Mouse (Mus musculus) left cerebral cortex, adult 8-10 months (tissue): Measurements from ENCODE around the gene Vipr2. TPM values are rescaled to one million over a fixed set of nuclear protein-coding genes. Genes with fewer than 3 reads are reported as not detected.

Experiments used
- DNase-seq, 2 experiments: peaks; one replicate each; pipeline ENCODE4 v3.0.0; 2022; ENCODE audit warnings: low spot score in 2 of 2
- total RNA-seq, 4 experiments: library from RNA; stranded (reverse); gene quantifications; 2 replicates each; pipeline ENCODE4 v1.2.4; 2022

The Vipr2 gene
- total RNA-seq: 1 to 10 TPM in 2 of 4 experiments, under 1 TPM in 2; 0.50 to 2.4 (median 1.0) TPM

DNA sequence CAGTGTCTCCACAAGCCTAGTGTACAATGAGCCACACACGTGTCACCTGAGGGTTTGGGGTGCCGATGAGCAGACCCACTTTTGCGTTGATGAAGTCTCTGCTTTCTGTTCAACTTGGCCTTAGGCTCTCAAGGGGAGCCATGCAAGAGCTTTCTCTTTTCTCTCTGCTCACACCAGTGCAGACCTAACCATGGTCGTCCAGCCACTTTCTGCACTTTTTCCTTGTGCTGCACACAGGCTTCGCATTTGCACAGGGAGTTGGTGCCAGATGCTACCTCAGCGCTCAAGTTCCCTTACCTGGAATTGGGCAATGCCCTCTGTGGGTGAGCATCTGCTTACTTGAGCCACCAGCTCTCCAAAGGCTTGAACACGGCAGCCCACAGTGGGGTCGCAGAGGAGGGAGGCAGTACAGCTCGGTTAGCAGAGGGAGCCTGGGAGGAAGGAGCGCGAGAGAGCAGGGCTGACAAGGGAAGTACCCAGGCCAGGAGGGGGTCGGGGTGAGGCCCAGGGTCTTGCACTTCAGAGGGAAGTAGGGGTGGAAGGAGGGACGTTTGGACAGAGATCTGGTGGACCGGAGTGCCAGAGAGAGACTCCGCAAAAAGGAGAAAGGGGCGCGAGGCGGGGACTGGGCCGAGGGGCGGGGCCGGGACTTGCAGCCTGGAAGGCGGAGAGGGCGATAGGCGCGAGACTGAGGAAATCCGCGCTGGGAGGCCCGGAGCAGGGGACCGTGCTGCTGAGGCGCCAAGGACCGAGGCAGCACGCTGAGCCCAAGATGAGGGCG is at the start of gene Vipr2:
Vipr2 (plus strand) TSS at position 653 of the 781 bp plus-strand sequence.
- DNase-seq: no peak

DNA sequence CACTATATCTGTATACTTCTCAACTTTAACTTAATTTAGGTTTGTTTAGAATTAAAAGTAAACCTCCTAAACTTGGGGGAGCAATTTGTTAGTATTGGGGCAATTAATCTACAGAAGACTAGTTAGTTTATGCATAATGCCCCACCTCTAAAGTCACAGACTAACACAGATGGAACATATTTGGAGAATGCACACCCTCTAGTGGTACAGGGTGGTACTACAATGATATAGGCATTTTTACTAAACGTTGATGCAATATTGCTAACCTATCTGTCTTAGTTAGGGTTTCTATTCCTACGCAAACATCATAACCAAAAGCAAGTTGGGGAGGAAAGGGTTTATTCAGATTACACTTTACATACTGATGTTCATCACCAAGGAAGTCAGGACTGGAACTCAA is 49.4 kb upstream of the Vipr2 start:
- DNase-seq: no peak

DNA sequence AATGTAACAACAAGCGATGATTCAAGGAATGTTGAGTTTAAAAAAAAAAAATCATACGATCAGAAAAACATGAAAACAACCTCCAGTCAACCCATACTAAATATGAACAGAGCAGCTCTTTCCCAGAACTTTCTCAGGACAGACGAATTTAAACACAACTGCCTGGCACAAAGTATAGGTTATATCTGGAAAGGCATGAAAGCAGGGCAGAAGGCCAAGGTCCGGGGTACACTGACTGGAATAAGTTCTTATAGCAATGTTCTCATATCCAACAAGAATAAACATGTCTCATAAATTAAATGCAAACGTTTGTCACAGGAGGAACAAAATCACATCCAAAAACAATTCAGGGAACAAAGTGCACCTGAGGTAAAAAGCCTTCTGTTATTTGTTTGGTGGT is 42.2 kb upstream of the Vipr2 start:
- DNase-seq: no peak

DNA sequence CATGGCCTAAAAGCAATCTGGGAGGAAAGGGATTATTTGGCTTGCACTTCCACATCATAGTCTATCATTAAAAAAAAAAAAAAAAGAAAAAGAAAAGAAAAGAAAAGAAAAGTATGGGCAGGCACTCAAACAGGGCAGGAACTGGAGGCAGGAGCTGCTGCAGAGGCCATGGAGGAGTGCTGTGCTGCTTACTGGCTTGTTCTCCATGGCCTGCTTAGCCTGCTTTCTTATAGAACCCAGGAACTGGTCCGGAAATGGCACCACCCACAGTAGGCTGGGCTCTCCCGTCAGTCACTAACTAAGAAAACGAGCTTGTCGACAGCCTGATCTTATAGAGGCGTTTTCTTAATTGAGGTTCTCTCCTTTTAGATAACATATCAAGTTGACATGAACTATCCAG is 32.7 kb upstream of the Vipr2 start:
- no peak for DNase-seq

DNA sequence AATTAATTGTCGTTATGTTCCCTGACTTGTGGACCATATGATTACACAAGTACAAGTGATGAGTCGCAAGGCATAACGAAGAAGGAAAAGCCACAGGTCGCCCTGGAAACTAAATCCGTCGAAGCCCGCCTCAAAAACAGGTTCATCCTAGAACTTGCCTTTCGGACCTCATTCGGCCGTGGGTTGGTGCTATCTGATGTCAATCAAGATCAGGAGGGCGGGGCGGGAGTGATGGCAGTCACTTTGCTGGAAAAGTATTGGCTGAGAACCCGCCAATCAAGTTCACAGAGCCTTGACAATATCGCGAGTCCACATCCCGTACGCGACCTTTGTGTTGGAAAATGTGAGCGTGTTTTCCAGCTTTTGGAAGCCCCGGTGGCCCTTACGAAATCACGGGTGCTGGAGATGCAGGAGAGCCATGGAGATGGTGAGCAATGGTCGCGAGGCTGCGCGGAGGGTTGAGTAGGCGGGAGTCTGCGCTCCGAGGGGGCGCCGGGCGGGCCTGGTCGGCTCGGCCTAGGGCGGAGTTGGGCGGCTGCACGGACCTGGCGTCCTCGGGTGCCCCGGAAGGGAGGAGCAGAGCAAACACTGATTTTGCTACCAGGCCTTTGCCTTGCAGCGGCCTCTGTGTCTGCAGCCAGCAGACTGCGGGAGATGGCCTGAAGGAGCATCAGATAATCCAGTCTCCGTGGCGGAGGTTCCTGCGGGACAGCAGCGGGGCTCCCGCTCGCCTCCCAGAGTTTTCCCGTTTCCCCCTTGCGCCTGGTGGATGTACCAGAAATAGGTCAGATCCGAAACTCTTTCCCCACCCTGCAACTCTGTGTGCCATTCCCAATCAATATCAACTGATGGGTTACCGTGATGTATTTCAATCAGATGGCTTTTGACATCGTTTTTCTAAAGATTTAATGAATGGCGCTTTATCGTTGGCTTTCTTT is 29.8 kb upstream of the Vipr2 start, which contains the start of gene Zfp386:
Zfp386 (plus strand) TSS at position 285 of the 938 bp plus-strand sequence.
- DNase-seq: peak; percentile 97

DNA sequence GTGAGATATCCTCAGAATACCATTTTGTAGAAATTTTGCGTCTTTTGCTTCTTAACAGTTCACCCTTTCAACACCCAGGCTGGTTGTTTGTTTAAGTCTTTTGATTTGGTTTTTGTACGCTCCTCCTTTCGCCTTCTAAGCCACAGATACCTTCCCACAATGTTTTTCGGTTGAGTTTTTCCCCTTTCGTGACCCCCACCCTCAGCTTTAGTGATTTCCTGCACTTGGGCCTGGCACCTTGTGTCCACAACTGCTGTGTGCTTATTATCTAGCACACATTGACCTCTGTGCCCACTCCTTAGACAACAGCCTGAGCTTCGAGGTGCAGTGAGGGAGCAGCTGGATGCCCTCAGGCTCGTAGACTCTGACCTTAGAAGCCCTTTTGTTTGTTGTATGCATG is 28.8 kb upstream of the Vipr2 start:
- no peak for DNase-seq

DNA sequence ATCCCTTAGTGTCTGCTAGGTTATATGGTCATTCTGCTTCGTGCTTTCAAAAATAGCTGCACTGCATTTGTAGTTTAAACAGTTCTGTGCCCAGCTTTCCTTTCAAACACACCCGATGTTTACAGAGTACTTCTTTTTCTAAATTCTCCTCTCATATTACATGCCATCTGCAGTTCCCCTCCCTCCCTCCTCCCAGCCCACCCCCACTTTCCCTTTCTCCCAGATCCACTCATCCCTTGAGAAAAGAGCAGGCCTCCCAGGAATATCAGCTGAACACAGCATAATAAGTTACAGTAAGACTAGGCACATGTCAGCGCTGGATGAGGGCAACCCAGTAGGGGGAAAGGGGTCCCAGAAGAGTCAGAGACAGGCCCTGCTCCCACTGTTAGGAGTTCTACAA is 28.3 kb upstream of the Vipr2 start:
- no peak for DNase-seq

DNA sequence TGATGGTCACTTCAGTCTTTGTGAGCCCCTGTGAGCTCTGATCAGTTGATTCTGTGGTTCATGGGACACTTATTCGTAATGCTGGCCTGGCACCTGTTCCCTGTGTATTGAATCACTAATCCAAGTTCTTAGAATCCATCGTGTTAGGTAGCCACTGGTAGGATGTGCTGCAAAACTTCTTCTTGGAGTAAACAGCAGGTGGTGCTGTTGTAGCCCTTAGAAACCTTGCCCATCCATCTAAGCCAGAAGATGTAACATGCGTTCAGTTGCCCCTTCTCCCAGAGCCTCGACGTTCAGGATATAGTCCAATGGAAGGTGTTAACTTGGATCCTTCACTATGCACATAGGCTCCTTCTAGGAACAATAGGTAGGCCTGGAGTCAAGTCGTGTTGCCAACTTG is 27.8 kb upstream of the Vipr2 start:
- DNase-seq: no peak

DNA sequence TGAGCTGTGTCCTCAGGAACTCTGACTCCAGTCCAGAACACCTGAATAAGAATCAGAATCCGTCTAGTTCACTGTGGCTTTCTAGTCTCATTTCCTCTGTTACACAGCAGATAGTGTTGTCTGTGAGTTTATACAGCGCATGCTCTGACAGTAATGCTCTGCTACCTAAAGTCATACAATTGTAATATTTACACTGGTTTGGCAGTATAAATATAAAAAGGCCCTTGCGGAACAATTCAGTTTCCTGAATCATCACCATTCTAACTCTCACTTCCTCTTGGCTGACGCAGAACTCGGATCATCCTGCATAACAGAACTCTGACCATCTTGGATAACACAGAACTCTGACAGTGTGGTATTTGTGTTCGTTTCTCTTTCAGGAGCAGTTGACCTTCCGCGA is 23.2 kb upstream of the Vipr2 start:
- no peak for DNase-seq

DNA sequence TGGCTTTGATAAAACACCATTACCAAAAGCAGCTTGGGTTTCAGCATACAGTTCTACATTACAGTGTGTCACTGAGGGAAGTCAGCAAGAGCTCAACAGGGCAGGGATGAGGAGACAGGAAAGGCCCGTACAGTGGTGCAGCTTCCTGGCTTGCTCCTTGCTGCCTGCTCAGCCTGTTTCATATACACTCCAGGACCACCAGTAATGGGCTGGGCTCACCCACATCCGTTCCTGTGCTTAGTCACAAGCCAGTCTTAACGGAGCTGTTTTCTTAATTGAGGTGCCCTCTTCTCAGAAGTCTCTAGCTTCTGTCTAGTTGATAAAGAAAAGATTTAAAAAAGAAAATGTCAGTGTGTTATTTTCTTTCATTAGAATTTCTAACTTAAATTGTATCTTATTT is 21.4 kb upstream of the Vipr2 start:
- DNase-seq: no peak

DNA sequence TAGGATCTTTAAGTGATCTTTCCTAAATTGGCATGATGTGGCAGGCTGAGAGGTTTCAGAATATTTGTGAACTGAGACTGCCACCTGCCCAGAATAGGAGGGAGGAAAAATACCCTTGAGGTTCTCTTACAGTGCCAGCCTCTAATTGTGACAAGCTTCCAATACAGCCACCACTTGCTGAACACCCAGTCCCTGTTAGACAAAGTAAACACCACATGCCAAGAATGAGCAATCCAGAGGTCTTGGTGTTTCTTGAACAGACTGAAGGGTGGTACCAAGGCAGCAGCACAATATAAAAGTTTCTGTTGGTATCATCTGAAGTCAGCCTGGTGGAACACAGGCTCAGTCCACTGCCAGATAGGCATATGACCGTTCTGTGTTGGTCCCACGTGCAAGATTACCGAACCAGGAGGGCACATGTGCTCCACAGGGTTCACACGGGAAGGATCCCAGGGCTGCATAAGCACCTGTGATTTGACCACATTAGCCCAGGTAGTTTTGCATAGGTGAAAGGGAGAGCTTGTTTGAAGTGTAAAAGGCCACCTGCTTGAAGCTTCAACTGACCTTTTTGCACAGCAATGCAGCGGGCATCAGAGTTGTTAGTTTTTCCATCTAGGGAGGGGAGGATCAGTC is 15.8 kb upstream of the Vipr2 start:
- no peak for DNase-seq

DNA sequence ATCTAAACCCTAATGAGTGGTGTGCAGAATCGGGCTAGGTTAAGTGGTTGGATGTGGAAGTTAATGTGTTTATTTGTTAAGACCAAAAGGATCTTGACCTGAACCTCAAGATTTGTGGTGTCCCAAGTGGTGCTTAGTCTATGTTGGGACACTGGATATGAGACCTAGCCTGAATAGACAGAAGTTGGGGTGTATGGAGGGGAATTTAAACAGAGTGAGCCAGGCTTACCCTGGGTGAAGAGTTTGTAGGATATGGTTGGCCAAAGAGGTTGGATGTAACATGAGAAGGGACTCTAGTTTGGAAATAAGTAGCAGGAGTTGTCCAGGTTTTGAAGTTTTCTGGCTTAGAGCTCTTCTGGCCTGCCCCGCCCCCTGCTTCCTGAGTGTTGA is 15.3 kb upstream of the Vipr2 start:
- DNase-seq: no peak

DNA sequence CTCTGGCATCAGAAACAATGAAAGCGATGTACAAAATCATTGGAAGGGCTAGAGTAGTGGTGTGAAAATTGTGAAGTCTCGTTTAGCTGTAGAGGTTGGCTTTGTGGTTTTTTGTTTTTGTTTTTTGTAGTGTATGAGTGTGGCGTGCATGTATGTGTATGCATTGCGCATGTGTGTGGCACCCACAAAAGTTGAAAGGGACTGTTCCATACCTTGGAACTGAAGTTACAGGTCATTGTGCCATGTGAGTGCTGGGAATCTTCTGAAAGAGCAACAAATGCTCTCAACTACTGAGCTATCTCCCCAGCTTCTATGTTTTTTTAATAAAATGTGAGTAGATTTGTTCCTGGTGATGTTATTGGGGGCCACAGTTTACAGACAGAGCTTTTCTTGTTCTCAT is 14.5 kb upstream of the Vipr2 start:
- no peak for DNase-seq

DNA sequence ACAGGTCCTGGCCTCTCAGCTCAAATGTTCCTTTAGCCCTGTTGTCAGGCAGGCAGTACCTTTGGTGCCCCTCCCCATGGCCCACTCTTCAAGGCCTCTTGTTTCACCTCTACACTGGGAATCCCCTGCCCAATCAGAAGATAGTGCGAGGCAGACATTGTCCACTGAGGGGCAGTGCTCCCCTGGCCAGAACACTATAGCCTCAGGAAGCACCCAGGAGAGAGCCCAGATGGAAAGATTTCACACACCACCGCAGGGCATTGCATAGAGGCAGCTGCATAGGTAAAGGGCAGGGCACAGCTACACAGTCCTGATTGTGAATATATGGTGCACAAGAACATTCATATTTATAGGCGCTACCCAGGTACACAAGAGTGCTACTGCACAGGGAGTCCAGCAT is 6.5 kb upstream of the Vipr2 start:
- no peak for DNase-seq

DNA sequence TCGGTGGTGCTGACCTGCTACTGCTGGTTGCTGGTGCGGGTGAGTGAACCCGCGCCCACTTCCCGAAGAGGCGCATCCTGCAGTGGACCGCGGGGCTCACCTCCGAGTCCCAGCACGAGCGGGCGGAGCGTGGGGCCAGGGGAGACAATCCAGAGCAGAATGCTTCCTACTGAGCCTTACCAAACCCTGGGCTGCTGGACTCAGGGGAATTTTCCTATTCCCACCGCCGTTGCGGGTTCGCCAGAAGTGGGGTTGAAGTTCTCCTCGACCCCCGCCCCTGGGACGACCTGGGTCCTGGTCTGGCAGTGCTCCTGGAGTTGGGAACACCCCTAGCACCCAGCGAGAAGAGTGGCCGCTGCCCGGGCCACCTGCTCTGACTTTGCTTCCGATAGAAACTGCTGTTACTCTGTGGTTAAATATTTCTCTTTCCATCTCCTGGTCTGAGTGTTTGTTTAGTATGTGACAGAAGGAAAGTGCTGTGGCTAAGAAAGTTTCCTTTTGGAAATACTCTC is 385 bp downstream of the Vipr2 start:
- no peak for DNase-seq

DNA sequence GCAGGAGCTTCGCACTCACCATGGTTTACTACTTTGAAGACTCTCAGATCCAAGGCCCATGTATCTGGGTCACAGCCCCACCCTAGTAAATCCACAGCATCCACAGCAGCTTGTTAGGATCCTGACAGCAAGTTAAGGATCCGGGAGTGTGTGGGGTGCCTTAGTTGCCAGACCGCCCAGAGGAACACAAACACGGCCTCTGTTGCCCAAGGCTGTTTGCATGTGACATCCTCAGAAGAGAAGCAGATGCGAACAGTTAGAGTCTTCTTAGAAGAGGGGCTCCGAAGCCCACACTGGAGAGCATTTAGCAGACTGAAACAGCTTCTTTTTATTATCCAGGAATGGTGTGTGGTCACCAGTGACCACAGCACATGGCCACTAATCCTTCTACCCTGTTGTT is 5.6 kb downstream of the Vipr2 start:
- no peak for DNase-seq

DNA sequence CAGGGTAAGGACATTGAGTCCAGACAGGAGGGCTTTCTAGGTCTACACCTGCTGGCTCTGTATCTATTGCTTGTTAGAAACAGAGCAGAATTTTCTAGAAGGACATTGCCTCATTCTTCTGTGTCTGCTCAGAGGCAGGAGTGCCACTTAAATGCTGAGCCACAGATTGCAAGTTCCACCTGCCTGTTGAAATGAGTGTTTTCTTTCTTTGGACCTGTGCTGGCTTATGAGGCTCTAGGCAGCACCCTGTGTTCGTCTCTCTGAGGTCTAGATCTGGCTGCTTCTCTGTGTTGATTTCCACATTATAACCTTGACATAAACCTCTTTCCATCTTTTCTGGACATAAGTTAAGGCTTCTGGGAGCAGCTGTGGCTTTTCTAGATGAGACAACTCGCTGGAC is 6.8 kb downstream of the Vipr2 start:
- no peak for DNase-seq

DNA sequence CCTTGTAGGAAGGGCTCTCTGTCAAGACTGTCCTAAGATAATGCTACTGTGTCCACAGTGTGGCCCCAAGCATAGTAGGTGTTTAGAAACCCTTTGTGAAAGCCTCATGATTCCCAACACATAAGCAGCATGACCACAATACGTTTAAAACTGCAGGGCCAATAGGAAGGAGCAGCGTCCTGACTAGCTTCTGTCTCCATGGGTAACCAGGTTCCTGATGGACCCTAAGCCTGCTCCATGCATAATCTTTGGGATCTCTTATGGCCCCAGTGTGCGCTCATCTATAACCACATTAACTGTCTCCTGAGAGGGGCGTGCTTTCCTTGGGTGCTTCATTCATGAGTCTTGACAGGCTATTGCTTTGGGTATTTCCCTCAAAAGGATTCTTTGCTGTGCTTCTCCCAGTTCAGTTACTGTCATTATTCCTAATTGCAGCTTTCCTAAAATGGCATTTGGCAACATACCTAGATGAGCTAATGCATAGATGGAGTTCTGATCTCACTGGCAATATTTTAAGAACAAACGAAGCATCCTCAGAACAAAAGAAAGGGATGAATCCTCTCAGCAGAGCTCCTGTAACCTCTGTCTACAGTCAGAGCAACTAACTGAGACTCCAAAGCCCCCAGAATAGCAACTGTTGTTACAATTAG is 9.6 kb downstream of the Vipr2 start:
- no peak for DNase-seq

DNA sequence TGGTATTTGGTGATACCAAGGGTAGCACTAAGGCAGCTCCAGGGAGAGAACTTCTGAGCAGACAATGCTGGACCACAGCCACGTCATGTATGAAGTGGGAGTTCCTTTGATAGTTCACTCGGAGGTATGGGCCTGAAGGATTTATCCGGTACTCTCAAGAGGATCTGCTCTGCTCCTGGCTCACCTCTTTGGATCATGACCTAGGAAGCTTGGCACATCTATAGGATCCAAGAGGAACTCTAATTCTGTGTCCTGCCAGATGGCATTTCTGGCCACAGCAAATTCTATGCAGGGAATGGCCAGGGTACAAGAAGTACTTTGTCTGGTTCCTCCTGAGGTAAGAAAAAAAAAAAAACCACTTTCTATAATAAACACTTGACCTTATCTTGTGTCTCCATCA is 12.3 kb downstream of the Vipr2 start:
- DNase-seq: no peak

DNA sequence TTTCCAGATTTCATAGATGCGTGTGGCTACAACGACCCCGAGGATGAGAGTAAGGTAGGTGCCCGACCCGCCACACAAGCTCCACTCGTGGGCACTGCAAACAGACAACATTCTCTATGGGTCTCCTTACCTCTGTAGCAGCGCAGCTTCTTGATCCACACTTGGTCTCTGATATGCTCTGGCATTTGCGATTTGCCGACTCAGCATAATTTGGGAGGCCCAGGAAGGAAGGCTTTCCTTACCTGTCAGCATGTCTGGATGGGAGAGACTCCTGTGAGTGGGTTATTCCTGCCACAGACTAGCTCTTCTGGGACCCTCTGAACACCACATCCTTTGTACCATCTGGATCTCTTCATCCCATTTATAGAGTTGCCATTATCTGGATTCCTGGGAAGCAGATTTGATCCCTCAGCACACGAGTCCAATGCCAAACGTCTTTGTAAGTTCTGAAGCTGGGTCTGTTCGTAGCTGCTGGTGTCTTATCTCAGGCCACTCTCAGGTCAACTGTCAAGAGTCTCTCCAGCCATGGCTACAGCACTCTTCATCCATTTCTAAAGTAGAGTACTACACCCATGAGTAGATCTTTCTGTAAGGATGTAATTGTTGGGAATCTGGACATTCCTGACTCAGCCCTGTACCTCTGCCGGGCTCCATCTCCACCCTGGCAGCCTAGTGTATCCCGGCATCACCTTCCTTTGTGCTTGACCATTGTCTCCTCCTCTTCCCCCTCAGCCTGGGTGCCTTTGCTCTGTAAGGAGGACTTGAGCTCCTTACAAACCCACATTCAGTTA is 17.4 kb downstream of the Vipr2 start:
- no peak for DNase-seq
